Mouse (Mus musculus): Measurements from ENCODE around the gene Ptprm.
A peak's percentile ranks its signal among the peaks of the same experiment; 100 is the strongest.

The Ptprm gene

DNA sequence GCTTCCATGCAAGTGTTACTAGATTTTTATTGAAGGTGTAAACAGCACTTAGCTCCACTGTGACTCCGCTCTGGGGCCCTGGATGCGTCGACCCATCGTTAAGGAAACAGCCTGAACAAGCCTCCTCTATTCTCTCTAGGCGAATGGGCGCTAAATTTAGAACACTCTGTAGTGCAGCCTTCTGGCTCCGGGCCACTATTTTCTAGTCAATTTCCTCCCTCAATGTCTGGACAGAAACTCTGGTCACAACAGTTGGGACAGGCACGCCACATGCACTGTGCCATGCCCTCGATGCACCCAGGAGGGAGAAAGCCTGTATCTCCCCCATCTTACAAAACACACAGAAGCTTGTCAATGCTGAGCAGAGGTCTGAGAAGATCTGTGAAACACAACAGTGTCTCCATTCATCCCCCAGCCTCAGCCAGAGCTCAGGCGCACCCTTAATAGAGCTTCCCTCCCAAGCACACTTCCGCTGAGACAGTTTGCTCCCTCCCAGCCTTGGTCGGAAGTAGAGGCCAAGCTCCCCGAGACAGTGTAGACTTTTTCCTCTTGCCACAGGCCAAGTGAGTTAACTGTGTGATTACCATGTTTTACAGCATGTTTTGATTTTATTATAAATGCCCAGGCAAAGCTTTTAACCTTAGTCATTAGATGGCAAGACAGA, 220.7 kb downstream of the Ptprm start:
- DNase-seq, result peak; percentile 75 to 80

DNA sequence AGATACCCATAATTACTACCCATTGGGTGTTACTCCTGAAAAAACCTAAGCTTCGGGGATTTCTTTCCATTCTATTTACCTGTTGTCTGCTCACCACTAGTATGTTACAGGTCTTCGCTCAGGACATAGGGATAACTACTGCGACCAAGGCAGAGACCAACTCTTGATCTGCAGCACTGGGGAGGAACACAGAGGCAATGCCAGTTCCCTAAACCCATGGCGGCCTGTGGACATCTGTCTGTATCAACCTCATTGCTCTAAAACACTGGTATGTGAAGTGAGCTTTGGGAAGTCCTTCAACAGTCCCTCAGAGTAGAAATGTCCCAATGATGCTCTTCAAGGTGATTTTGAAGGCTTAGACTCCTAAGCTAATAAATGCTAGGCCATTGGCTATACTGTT, 221.2 kb downstream of the Ptprm start:
- DNase-seq, result no peak

DNA sequence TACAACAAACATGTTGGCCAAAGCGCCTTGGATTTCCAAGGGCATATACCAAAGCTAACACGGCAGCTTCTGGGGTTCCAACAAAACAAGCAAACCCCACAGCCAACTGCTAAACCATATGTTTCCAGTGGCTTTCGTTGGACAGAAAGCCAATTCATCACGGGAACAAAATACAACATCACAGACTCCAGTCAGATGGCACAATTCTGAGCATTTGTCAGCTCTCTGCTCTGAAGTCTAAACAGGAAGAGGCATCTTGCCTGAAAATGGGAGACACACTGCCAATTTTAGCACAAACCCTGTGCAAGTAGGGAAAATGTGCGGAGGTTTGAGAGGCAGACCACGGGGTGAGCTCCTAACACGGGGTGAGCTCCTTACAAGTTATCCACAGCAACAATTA, 226.7 kb downstream of the Ptprm start:
- peak; percentile 35 to 66 for DNase-seq

DNA sequence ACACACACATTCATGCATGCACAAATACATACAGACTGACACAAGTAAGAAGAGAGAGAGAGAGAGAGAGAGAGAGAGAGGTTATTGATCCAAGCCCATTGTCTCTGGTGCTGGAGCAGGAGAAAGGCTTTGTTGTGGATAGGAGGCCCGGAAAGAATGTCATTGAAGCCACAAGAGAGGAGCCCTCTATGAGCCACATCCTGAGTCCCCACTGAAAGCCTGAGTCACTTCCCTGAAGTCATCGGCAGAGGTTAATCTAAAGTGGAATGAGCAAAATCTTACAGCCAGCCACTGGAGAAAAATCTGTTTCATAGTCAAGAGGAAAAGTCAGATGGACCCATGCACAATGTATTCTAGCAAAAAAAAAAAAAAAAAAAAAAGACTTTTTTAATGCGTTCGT, 228.7 kb downstream of the Ptprm start:
- no peak for DNase-seq

DNA sequence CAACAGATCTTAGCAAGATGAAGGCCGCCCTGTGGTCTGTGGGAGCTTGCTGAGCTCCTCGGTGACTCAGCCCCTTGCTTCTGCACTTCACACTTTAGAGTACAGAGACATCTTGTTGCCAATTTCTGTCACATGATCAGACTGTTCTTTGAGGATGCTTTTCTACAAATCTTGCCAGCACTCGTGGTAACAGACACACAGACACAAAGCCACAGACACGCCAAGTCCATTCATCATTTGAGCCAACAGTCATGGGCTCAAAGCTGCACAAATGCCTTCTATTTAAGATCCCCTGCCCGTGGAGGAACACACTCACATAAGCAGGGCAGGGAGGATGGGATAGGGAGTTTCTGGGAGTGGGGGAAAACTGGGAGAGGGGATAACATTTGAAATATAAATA, 230.0 kb downstream of the Ptprm start:
- no peak for DNase-seq

DNA sequence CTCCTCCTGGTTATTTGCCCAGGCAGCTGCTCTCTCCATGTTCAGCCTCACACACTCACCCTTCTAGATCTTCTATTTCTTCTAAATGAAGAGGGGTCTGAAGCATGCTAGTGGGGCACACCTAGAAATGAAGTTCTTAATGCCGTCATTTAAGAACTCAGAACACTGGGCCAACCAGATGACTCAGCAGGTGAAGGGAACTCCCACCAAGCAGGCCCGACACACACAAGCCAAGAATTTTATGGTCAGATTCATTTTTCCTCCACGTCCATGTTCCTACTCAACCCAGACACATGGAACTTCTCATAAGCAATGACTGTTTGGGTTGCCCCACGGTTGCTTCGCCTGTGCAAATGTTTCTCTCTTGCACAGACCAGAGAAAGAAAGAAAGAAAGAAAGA, 230.5 kb downstream of the Ptprm start:
- DNase-seq, result no peak

DNA sequence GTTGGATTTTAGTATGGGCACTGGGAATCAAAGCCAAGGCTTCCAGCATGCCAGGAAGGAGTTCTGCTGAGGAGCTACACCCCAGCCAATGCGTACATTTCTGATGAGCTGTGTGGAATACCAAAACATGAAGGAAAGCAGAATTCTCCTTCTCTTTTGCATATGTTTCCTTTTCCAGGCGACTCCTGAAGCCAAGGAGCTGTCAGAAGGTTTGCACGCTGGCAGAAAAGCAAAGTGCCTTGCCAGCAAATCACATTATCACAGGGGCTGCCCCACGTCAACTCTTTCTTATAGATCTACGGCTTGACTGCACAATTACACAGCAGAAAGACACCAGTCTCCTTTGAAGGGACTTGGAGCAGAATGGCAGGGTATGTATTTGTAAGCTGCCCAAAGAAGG, 233.4 kb downstream of the Ptprm start:
- DNase-seq, result no peak

DNA sequence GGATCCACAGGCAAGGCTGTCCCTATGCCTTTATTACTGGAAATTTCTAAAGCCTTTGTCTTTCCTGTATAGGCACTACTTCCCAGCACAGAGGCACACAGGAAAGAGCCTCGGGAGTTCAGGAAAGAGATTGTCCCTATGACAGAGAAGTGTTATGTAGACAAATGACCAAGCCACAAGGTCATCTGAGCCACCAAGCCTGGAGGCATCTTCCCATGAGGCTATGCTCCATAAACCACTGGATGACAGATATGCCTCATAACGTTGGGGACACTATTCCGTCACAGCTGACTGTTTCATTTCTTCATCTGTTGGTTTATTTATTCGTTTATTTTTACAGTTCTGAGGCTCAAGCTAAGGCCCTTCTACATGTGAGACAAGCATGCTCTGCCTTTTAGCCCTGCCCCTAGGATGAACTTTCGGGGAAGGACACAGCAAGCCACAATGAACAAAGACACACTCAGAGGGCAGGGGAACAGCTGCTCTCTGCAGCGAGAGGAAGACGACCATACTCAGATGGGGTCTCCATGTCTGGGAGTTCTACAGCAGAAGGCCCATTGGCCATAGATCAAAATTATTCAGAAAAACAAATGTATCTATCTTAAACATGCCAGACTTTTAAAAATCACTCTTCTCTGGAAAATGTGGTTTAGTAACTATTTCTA, 235.4 kb downstream of the Ptprm start:
- DNase-seq, result no peak

DNA sequence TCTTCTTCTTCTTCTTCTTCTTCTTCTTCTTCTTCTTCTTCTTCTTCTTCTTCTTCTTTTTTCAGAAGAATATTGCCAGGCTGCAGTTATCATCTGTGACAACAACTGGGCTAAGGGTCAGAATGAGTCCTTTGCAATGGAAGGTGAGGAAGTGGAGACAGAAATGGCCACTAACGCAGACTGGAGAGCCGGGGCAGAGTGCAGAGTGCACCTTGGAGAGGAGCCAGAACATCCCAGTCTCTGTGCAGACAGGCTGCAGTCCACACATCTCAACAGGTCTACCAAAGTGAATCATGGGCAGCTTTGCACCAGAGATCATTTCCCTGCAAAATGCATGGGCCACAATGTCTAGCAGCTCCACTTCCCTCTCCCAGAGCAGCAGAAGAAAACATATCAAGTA, 239.4 kb downstream of the Ptprm start:
- no peak for DNase-seq

DNA sequence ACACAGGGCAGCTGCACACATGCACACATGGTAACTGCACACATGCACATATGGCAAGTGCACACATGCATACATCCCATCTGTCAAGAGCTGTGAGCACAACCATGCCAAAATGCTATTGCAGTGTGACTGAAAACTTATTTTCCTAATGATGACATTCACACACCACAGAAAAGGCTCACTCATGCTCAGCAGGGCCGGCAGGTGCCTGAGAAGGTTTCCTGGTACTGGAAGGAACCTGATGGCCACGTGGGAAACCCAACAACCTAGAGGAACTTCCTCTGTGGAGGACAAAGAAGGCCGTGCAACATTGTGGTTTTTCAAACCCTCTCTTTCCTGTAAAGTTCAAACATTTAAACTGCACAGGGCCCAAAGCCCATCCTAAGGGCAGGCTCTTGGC, 241.6 kb downstream of the Ptprm start:
- DNase-seq, result no peak

DNA sequence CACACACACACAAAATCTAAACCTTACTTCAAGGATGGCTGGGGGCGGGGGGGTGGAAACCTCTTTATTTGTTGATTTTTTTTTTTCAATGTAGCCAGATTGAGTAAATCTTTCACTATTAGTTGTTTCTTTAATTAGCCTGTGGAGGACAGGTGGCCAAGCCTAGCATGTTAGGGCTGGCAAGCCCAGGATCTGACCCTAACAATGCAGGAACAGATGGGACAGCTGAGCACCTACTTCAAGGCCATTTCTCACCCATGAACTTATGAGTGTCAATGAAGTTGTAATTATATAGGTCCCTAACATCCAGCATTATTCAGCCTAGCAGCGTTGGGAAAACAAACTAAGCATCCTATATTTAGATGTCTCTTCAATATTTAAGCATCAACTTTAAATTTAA, 248.1 kb downstream of the Ptprm start:
- no peak for DNase-seq

DNA sequence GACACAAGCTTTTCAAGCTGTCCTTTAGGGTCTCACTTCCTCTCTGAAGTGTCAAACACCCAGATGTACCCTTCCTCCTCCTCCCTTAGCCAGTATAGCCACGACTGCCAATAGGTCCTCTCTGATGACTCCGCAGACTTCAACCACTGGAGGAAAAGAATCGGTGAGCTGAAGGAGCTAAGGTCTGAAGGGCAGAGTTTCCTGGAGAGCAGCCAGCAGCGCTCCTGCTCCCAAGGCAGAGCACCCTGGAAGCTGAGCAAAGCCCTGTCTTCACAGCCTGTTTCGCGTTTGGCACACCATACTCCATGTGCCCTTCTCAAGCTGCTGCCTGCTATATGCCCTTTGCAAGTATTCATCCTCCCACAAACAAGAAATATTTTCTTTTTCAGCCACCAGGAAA, 252.2 kb downstream of the Ptprm start:
- DNase-seq, result no peak

DNA sequence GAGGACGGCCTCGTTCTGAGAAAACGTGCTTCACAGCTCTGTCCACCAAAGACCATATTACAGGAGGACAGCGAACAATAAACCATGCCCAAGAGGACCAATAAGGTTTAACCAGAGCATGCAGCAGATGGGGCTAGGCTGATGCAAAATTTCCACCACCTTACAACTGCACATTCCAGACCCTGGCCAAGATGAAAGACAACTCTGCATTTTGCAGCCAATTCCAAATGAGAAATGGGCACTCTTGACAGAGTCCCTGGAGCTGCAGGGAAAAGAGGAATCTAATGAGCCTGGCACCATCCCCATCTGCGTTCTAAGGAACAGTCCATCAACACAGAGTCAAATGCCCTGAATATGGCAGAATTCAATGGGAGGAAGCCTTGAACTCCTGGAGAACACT, 263.3 kb downstream of the Ptprm start:
- DNase-seq, result peak; percentile 33 to 46

DNA sequence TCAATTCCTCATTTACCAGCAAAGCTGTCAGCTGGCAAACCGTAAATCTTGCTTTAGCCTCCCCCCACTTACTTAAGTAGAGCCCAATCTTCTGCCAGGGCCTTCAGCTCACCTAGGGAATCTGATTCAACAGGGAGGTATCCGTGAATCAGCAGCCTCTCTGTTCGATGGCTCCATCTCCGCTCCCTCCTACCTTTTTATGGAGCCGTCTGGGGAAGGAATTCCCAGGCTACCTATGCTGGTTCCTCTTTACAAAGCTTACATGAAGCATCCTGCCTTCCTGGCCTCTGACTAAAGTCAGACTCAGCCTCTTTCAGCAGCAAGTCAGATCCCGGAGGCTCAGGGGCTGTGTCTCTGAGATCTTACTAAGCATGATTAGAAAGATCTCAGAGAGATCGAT, 264.1 kb downstream of the Ptprm start:
- no peak for DNase-seq

DNA sequence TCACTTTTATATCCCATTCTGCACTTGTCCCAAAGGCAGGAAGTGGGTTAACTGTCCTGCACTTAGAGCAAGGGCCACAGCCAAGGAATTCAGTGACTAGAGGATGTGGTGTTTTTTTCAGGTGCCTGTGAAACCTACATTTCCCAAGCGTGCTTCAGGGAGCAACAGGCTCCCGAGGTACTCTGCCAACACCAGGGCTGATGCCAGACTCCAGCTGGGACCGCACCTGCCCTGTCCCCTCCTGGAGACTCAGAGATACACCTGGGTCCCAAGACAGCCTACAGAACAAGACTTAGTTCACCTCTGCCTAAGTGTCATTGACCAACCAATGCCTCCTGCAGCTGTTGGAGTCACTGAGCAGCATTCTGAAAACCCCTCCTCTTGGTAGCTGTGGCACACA, 264.6 kb downstream of the Ptprm start:
- DNase-seq, result peak; percentile 39 to 42

DNA sequence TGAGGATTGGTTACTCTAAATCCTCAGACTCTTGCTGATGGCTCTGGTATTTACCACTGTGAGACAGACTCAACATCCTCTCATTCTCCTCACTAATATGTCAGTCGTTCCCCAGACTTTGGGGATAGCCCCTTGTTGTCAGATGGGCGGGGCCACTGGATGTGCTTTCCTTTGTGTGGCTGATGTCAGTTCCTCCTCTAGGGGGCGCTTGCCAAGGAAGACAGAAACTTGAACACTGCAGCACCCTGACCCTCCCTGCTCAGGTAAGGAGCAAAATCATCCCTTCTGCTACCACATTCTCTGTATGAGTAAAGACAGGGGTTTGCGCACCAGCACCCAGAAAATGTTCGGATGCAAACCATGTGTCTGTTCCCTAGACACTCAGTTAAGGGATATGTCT, 266.7 kb downstream of the Ptprm start:
- DNase-seq, result peak in 1 of 2 experiments; percentile 49

DNA sequence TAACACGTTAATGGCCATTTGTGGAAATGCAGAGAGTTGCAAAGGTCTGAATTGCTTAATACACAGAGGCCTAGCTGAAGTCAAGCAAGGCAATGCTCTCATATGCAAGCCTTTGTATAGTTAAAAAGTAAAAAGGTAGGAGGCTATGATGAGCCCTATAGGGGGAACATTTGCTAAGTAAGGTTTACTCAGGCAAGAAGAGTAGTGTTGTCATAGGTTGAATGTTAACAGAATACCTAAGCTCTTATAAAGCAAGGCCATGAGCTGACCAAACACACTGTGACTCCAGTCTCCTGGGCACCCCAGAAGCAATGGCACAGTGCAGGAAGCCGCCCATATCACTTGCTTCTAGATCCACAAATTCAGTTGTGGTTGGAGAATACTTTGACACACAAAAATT, 267.4 kb downstream of the Ptprm start:
- DNase-seq, result no peak

DNA sequence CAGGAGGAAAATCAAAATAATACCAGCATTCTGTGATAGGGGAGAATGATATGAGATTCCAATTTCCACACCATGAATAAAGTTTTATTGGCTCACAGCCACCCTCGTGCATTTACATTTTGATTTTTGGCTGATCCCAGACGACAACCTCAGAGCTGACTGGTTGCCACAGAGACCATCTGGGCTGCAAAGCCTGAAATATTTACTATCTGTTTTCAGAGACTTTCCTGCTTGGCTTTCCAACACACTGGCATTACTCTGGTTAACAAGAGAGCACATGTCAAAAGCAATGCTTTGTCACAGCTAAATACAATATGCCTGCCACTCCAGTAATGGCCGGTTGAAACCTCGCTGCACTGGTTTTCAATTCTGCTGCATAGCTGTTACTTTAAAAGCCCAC, 269.8 kb downstream of the Ptprm start:
- peak in 1 of 2 experiments; percentile 24 for DNase-seq

DNA sequence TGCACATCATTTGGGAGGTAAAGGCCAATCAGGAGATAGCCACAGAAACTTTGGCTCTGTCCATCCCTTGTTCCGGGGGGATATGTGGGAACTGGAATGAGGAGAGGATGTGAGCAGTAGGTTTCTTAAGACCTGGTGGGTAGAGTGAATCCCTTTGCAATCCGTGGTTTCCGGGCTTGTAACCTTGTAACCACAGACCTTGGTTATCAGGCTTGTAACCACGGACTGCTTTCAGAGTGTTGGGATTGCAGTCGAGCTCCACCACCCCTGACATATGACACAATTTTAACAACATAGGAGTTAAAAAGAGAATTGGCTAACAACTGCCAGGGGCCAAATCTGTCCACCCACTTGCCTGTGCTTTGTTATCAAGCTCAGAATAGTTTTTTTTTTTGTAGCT, 270.2 kb downstream of the Ptprm start:
- no peak for DNase-seq

DNA sequence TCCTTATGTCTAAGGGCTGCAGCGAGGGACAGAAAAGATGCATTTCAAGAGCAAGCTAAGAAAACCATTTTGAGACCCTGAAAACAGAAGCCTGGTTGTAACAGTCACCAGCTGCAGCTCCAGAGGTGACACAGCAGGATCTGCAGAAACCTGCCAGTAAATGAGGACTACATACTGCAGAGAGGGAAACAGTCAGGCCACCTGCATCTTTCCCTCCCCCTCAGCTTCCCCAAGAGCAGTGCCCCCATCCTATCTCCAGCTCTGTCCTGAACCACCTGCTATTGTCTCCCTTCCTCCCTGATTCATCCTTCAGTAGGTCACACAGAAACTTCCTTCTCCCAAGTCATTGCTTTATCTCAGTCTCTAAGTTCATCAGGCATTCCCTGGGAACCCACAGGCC, 274.7 kb downstream of the Ptprm start:
- no peak for DNase-seq

DNA sequence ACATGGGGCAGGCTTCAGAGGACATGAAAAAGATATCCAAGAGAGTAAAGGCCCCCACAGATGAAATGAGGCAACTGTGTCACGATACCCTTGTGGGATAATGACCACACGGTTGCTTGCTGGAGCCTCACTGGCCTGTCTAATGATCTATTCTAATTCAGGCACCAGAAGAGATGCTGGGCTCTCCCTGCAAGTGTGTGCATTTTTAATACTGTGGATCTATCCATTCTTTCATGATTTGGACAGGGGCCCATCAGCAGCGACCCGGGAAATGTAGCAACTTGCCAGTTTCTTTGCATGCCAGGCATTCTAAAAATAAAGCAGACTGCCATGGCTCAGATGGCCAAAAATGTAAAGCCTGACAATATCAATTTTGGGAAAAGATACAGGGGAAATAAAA, 280.7 kb downstream of the Ptprm start:
- DNase-seq, result peak; percentile 58 to 84

DNA sequence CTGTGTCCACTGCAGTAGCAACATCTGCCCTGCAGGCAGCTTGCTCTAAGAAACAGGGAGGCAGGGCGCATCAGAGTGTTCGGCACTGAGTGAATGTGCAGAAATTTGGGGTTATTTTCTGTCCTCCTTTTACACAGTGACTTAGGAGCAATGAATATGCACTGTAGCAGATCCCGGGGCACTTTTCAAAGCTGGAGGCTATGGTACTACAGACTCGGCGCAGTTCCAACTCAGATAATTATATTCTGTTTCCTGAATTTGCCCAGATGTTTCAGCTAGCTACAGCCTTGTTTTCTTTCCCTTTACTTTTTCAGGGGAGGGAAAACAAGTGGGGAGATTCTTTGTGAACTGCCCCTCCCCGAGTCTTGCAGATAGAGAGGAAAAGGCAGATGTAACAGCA, 281.1 kb downstream of the Ptprm start:
- DNase-seq, result no peak

DNA sequence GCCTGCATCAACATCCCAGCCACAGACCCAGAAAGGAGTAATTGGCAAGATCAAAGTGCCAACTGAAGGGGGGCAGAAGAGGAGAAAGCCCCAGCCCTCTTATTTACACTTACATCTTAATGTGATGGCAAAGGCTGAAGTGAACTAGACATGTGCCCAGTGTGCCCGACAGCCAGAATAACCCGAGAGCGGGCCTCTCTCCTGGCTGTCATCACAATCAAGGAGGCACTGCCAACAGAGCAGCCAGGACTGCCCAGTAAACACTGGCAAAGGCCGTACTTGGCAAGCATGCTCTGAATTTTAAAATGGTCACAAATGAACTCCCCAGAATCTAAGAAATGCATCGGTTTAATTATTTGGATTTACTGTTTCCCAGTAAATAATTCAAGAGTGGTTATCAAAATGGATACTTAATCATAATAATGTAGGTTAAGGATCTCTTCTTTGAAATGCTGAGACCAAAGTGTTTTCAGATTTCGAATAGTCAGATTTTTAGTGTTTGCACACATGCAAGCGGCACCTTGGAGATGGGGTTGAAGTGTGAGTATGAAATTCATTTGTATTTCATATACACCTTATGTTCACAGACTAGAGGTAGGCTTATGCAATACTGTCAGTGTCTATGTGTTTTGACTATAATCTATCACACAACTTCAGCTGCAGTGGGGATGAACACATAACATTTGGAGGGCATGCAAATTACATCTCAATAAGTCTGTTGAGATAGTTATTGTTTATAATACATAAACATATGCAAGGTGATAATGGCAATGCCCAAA, 282.8 kb downstream of the Ptprm start:
- peak; percentile 82 to 90 for DNase-seq

DNA sequence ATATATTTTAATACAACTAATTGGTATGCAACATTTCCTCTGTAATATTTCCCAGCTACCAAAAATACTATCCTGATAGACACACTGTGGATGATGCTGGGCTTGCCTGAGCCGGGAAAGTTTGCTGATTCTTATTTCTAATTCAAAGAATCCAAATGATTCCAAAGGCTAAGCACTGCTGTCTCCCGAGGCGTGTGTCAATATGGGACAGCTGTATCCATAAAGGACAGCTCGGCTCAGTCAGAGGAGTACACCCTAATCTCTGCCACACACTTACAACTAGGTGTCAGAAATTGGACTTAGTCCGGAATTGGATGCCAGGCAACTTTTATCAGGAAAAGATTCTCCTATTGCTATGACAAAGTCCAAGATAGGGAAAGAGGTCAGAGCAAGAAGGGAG, 290.6 kb downstream of the Ptprm start:
- DNase-seq, result no peak

Data from cerebellum, postnatal 14 days (tissue).